Mouse (Mus musculus) adrenal gland, postnatal 25 days (tissue): ENCODE data around the gene Tmod1. TPM values are rescaled to one million over a fixed set of nuclear protein-coding genes. Genes with fewer than 3 reads are reported as not detected.

Experiments
- DNase-seq: peaks from one replicate; pipeline ENCODE4 v3.0.0; 2021; ENCODE audit warnings: mixed read lengths
- total RNA-seq: library from RNA; stranded (reverse); gene quantifications from 2 replicates; pipeline ENCODE4 v1.2.3, GENCODE M21; 2021

The Tmod1 gene
- total RNA-seq, 1 experiment from 2014 or later = 2.1 TPM

GRCm38 (mm10) chr4:46053323-46054107 is 14.8 kb downstream of the Tmod1 start:
- DNase-seq = no peak

GRCm38 (mm10) chr4:46056163-46056562 is 17.4 kb downstream of the Tmod1 start:
- no peak for DNase-seq

GRCm38 (mm10) chr4:46061259-46061962 is 22.7 kb downstream of the Tmod1 start:
- DNase-seq = no peak

- DNase-seq = no peak
Measured at GRCm38 (mm10) chr4:46063841-46064240, 25.1 kb downstream of the Tmod1 start.

- no peak for DNase-seq
Measured at GRCm38 (mm10) chr4:46064263-46064662, 25.5 kb downstream of the Tmod1 start.

- no peak for DNase-seq
Measured at GRCm38 (mm10) chr4:46064961-46065360, 26.2 kb downstream of the Tmod1 start.

- peak; percentile 17 for DNase-seq
Measured at GRCm38 (mm10) chr4:46065695-46066340, 27.1 kb downstream of the Tmod1 start.

- no peak for DNase-seq
Measured at GRCm38 (mm10) chr4:46068060-46068459, 29.3 kb downstream of the Tmod1 start.

GRCm38 (mm10) chr4:46068573-46068972 is 29.8 kb downstream of the Tmod1 start:
- no peak for DNase-seq

GRCm38 (mm10) chr4:46069851-46070482 is 31.2 kb downstream of the Tmod1 start:
- DNase-seq = no peak

- DNase-seq = no peak
Measured at GRCm38 (mm10) chr4:46072631-46073030, 33.9 kb downstream of the Tmod1 start.

- peak; percentile 19 for DNase-seq
Measured at GRCm38 (mm10) chr4:46073736-46074135, 35.0 kb downstream of the Tmod1 start.

- DNase-seq = no peak
Measured at GRCm38 (mm10) chr4:46075664-46076063, 36.9 kb downstream of the Tmod1 start.

- DNase-seq = no peak
Measured at GRCm38 (mm10) chr4:46076892-46077291, 38.2 kb downstream of the Tmod1 start.

- no peak for DNase-seq
Measured at GRCm38 (mm10) chr4:46080261-46080660, 41.5 kb downstream of the Tmod1 start.

- no peak for DNase-seq
Measured at GRCm38 (mm10) chr4:46082555-46082954, 43.8 kb downstream of the Tmod1 start.

- no peak for DNase-seq
Measured at GRCm38 (mm10) chr4:46084416-46085172, 45.9 kb downstream of the Tmod1 start.

GRCm38 (mm10) chr4:46085223-46085811 is 46.6 kb downstream of the Tmod1 start:
- no peak for DNase-seq

- DNase-seq = no peak
Measured at GRCm38 (mm10) chr4:46086718-46087426, 48.1 kb downstream of the Tmod1 start.

- no peak for DNase-seq
Measured at GRCm38 (mm10) chr4:46087427-46087771, 48.7 kb downstream of the Tmod1 start.

GRCm38 (mm10) chr4:46087852-46088251 is 49.1 kb downstream of the Tmod1 start:
- peak; percentile 83 for DNase-seq
